Comparison of ENCODE assay signal across 18 mouse cellular contexts in the genomic region with DNA sequence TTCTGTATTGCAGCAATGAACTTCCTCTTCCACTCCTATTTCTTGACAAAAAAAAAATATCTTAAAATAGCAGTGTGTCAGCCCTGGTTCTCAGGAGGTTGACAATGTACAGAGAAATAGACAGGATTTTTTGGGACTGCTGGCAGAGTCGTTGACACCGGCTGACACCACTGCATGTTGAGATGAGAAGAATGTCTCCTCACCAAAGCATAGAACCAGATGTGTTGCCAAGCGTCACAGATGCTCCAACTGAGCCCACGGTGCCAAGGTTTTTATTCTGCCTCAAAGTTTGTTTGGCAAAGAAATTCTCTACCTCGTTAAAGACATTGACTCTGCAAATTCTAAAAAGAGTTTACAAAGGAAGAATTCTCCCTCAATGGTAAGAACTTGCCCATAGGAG.
A peak's percentile ranks its signal among the peaks of the same experiment; 100 is the strongest.
DNase-seq lines count a peak whose midpoint lies in the region; TF ChIP-seq lines count a peak whose summit lies in the region.
"Had no signal": no experiment of that assay in that cellular context is flagged by ENCODE, and none has a peak within 500 bp of the region (broad histone marks: within the 10 kb centered on the region; RNA-seq: fewer than 3 reads in every experiment).

No protein-coding gene starts in this region.

- no peak for TF ChIP-seq POLR2A in testis, adult 2 months (IDR thresholded peaks at IDR 0.05; ENCODE audit: control insufficient read depth, low read depth, low read length)

- no peak overlapping the region for H3K27ac ChIP-seq in testis, adult 2 months (ENCODE audit: control insufficient read depth, insufficient read depth, low read depth, low read length)
- H3K27ac ChIP-seq: embryonic facial prominence, embryonic 10.5 days; embryonic facial prominence, embryonic 12.5 days; forebrain, embryonic 13.5 days; forebrain, embryonic 15.5 days had no signal

- no peak for TF ChIP-seq CTCF in testis, adult 2 months (IDR thresholded peaks at IDR 0.05; ENCODE audit: control insufficient read depth, insufficient read depth, insufficient replicate concordance, low read depth, low read length)

- no peaks in the 10 kb centered on the region for H3K27me3 ChIP-seq in testis, adult 2 months (ENCODE audit: control insufficient read depth, insufficient read depth, low read length)
- H3K27me3 ChIP-seq: embryonic facial prominence, embryonic 12.5 days; forebrain, embryonic 13.5 days; forebrain, embryonic 15.5 days had no signal

- no peaks in the 10 kb centered on the region for H3K4me1 ChIP-seq in testis, adult 2 months (ENCODE audit: control insufficient read depth, insufficient read depth, low read length)
- H3K4me1 ChIP-seq: embryonic facial prominence, embryonic 12.5 days; forebrain, embryonic 13.5 days; forebrain, embryonic 15.5 days had no signal

- peak; percentile 18 to 27 for DNase-seq in frontal cortex, adult 2 months (ENCODE audit: extremely low spot score in 1 of 2, low spot score in 1 of 2)
- DNase-seq in frontal cortex, postnatal 25 days (ENCODE audit: low spot score in 2 of 2): no peak
- DNase-seq in testis, postnatal 10 days (ENCODE audit: low spot score): no peak
- peak; percentile 42 for DNase-seq in telencephalon, adult 2 months (ENCODE audit: low read depth, low spot score)
- DNase-seq in kidney, adult 9 months: no peak
- DNase-seq: adrenal gland, adult 2 months; adrenal gland, postnatal 10 days; adrenal gland, postnatal 25 days; cerebellum, adult 11-12 months; cerebellum, adult 2 months; cerebellum, adult 9-10 months; cerebellum, postnatal 10 days; cerebellum, postnatal 25 days had no signal

- H3K4me3 ChIP-seq in testis, adult 2 months (ENCODE audit: control insufficient read depth, low read depth, low read length): peak overlapping the region; percentile 40
- H3K4me3 ChIP-seq: embryonic facial prominence, embryonic 10.5 days; embryonic facial prominence, embryonic 12.5 days; forebrain, embryonic 13.5 days; forebrain, embryonic 15.5 days had no signal

- H3K36me3 ChIP-seq in testis, adult 2 months (ENCODE audit: control insufficient read depth, insufficient read depth, low read length): no peaks in the 10 kb centered on the region
- H3K36me3 ChIP-seq: embryonic facial prominence, embryonic 10.5 days; embryonic facial prominence, embryonic 12.5 days; forebrain, embryonic 15.5 days had no signal

Comparison
In these comparisons a context has a peak if more than half of its experiments do, and no peak if none do; other contexts are left out.
1. DNase-seq: peak in frontal cortex, adult 2 months (2 of 2) and telencephalon, adult 2 months (single experiment); none in frontal cortex, postnatal 25 days (0 of 2), testis, postnatal 10 days (single experiment) and kidney, adult 9 months (single experiment).